ENCODE assay signal across 7 mouse cellular contexts in genomic region chr13:3360503-3361490, GRCm38 (mm10).
A peak's percentile ranks its signal among the peaks of the same experiment; 100 is the strongest.
DNase-seq lines count a peak whose midpoint lies in the region; ATAC-seq and TF ChIP-seq lines count a peak whose summit lies in the region.

No protein-coding gene starts in this region.

- H3K4me3 ChIP-seq in hindbrain, embryonic 10.5 days = peak overlapping the region; percentile 60
- peak overlapping the region; percentile 91 for H3K4me3 ChIP-seq in megakaryocyte, embryonic 14.5 days (replicated peaks)
- peak overlapping the region; percentile 65 for H3K4me3 ChIP-seq in small intestine, adult 2 months (ENCODE audit: low read depth, low read length)

- H3K9me3 ChIP-seq in hindbrain, embryonic 10.5 days = peaks cover 8% of the 10 kb centered on the region; the same call in 1 of the 2 replicates
- peaks cover 6% of the 10 kb centered on the region for H3K9me3 ChIP-seq in megakaryocyte, embryonic 14.5 days

- H3K4me1 ChIP-seq in hindbrain, embryonic 10.5 days (replicated peaks) = peaks cover 34% of the 10 kb centered on the region
- peaks cover 32% of the 10 kb centered on the region for H3K4me1 ChIP-seq in megakaryocyte, embryonic 14.5 days
- peaks cover 17% of the 10 kb centered on the region for H3K4me1 ChIP-seq in small intestine, adult 2 months (ENCODE audit: control insufficient read depth, insufficient read depth, insufficient read length, low read length)

- WGBS in hindbrain, embryonic 10.5 days = 1% methylated on average over 82 of the region's 82 CpGs
- WGBS in small intestine, adult 2 months = under 1% methylated on average over 82 of the region's 82 CpGs

- no peak for TF ChIP-seq CTCF in Patski (IDR thresholded peaks at IDR 0.05)
- peak; percentile 33; the same call in 1 of the 2 replicates for TF ChIP-seq CTCF in small intestine, adult 2 months (IDR thresholded peaks at IDR 0.05; ENCODE audit: extremely low read depth, insufficient read length, insufficient replicate concordance, low read depth, low read length)

- H3K36me3 ChIP-seq in hindbrain, embryonic 10.5 days = no peaks in the 10 kb centered on the region
- H3K36me3 ChIP-seq in megakaryocyte, embryonic 14.5 days (replicated peaks; ENCODE audit: low read length) = no peaks in the 10 kb centered on the region
- no peaks in the 10 kb centered on the region for H3K36me3 ChIP-seq in small intestine, adult 2 months (ENCODE audit: control insufficient read depth, insufficient read depth, low read length)

- TF ChIP-seq POLR2A in small intestine, adult 2 months (IDR thresholded peaks at IDR 0.05; ENCODE audit: low read depth, low read length) = no peak

- POLR2A ChIA-PET in Patski (lab: Charles Lee) = no interaction called here

- CTCF ChIA-PET in Patski (lab: Charles Lee) = no interaction called here

- peak; percentile 44 for ATAC-seq in Patski

- H3K27ac ChIP-seq in hindbrain, embryonic 10.5 days = no peak overlapping the region; the same call in 1 of the 2 replicates
- H3K27ac ChIP-seq in small intestine, adult 2 months (ENCODE audit: insufficient read depth, low read depth, low read length) = no peak overlapping the region

- in situ Hi-C loops in Patski (cut with MboI; ENCODE audit: low pct_unique_long_range_greater_than_20kb) = no loop called here

- DNase-seq in A20 (ENCODE audit: low read depth, low spot score) (peak; percentile 21), Patski (ENCODE audit: low read depth, low spot score) (no peak)
- DNase-seq in embryo, embryonic 11 days = peak; percentile 66
- peak; percentile 63 for DNase-seq in hindbrain, embryonic 10.5 days (ENCODE audit: low spot score)
- DNase-seq in left cerebral cortex, postnatal 36 days (ENCODE audit: low spot score in 2 of 2) = peak; percentile 7 to 12

- H3K27me3 ChIP-seq in Patski = peaks cover 12% of the 10 kb centered on the region
- H3K27me3 ChIP-seq in hindbrain, embryonic 10.5 days (ENCODE audit: insufficient read depth, poor library complexity, severe bottlenecking) = peaks cover 54% of the 10 kb centered on the region
- H3K27me3 ChIP-seq in megakaryocyte, embryonic 14.5 days (replicated peaks) = peaks cover 37% of the 10 kb centered on the region
- peaks cover 32% of the 10 kb centered on the region for H3K27me3 ChIP-seq in small intestine, adult 2 months (ENCODE audit: control insufficient read depth, insufficient read depth, low read length)

- intact Hi-C loops in left cerebral cortex, postnatal 36 days (cut with DNase I) = no loop called here
